Mouse (Mus musculus): ENCODE measurements around the gene Draxin. TPM values are rescaled to one million over a fixed set of nuclear protein-coding genes. Genes with fewer than 3 reads are reported as not detected.

Gene Draxin
- polyA plus RNA-seq, 1 experiment from 2014 or later, result 0.03 TPM

- no peak overlapping the region for H3K9ac ChIP-seq (ENCODE audit: low read depth, low read length)
- 19% methylated on average over 29 of the region's 29 CpGs for WGBS
- ATAC-seq, result no peak
- H3K27ac ChIP-seq (ENCODE audit: low read depth, low read length), result no peak overlapping the region
- peak; percentile 70 for TF ChIP-seq CTCF (IDR thresholded peaks at IDR 0.05; ENCODE audit: low read depth)
- H3K4me2 ChIP-seq (replicated peaks; ENCODE audit: low read depth), result peak overlapping the region; percentile 60
- H3K4me3 ChIP-seq (ENCODE audit: low read depth, low read length), result no peak overlapping the region
- H3K9me3 ChIP-seq (ENCODE audit: control insufficient read depth), result no peaks in the 10 kb centered on the region
- no peaks in the 10 kb centered on the region for H3K4me1 ChIP-seq (replicated peaks; ENCODE audit: control insufficient read depth, insufficient read depth, low read length)
- no peaks in the 10 kb centered on the region for H3K36me3 ChIP-seq (ENCODE audit: control insufficient read depth, insufficient read depth)
- H3K27me3 ChIP-seq (replicated peaks; ENCODE audit: control insufficient read depth, insufficient read depth, low read length), result no peaks in the 10 kb centered on the region
Observed at GRCm38 (mm10) chr4:148101801-148102527, 28.5 kb downstream of the Draxin start.

DNA sequence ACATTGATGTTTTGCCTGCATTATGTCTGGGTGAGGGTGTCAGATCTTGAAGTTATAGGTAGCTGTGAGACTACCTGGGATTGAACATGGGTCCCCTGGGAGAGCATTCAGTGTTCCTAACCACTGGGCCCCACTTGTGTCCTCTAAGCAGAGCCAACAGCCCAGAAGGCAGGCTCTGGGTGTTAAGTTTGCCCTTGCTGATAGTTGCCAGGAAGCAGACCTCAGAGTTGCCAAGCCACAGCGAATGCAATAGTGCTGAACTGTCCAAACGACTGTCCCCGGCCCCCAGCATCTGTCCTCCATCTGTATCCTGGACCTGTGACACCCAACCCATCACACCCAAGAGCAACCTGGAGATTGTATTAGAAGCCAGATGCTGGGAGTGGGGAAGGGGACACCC lies 31.8 kb downstream of the Draxin start:
- no peak overlapping the region for H3K27ac ChIP-seq (ENCODE audit: low read depth, low read length)
- H3K27me3 ChIP-seq (replicated peaks; ENCODE audit: control insufficient read depth, insufficient read depth, low read length), result no peaks in the 10 kb centered on the region
- no peak for ATAC-seq
- TF ChIP-seq CTCF (IDR thresholded peaks at IDR 0.05; ENCODE audit: low read depth), result no peak
- WGBS, result 53% methylated on average over 3 of the region's 3 CpGs
- no peak overlapping the region for H3K9ac ChIP-seq (ENCODE audit: low read depth, low read length)
- H3K4me2 ChIP-seq (replicated peaks; ENCODE audit: low read depth), result no peak overlapping the region
- H3K4me1 ChIP-seq (replicated peaks; ENCODE audit: control insufficient read depth, insufficient read depth, low read length), result no peaks in the 10 kb centered on the region
- H3K4me3 ChIP-seq (ENCODE audit: low read depth, low read length), result no peak overlapping the region
- no peaks in the 10 kb centered on the region for H3K9me3 ChIP-seq (ENCODE audit: control insufficient read depth)
- no peaks in the 10 kb centered on the region for H3K36me3 ChIP-seq (ENCODE audit: control insufficient read depth, insufficient read depth)

DNA sequence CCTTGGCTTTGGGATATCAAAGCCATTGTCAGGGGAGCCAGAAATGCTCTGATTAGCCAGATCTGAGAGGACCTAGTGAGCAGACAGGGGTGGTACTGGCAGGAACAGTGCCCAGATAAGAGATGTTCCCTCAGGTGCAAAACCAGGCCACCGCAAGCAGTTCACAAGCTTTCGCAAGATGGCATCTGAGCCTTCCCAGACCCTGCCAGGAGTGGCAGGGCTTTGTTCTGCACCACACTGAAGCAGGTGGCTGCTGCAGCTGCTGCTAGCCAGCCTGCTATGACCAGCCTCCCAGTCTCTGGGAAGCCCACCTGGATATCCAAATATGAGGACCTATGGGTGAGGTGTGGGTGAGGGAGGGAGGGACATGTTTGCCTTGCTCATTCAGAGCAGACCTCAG lies 32.6 kb downstream of the Draxin start:
- Histone ChIP-seq H3K9me3 (ENCODE audit: control insufficient read depth) (no peaks in the 10 kb centered on the region), H3K4me2 (replicated peaks; ENCODE audit: low read depth) (no peak overlapping the region), H3K4me3 (ENCODE audit: low read depth, low read length) (no peak overlapping the region), H3K9ac (ENCODE audit: low read depth, low read length) (no peak overlapping the region), H3K4me1 (replicated peaks; ENCODE audit: control insufficient read depth, insufficient read depth, low read length) (no peaks in the 10 kb centered on the region), H3K27ac (ENCODE audit: low read depth, low read length) (no peak overlapping the region), H3K36me3 (ENCODE audit: control insufficient read depth, insufficient read depth) (no peaks in the 10 kb centered on the region), H3K27me3 (replicated peaks; ENCODE audit: control insufficient read depth, insufficient read depth, low read length) (no peaks in the 10 kb centered on the region)
- no peak for TF ChIP-seq CTCF (IDR thresholded peaks at IDR 0.05; ENCODE audit: low read depth)
- 90% methylated on average over 2 of the region's 2 CpGs for WGBS
- no peak for ATAC-seq

DNA sequence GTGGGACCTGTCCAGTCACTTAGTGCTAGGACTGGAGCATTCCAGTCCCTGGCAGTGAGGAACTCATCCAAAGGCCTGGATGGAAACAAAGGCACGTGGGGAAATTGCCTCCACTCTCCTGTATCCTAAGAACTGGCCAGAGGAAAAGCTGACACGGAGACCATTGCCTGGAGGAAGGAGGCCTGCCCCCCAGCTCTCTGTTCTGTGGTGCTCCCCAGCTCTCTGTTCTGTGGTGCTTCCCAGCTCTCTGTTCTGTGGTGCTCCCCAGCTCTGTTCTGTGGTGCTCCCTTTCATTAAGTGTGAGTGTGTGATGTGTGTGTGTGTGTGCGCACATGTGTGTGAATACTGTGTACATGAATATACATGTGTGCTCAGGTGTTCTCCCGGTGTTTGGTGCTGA lies 35.4 kb downstream of the Draxin start:
- no peak overlapping the region for H3K27ac ChIP-seq (ENCODE audit: low read depth, low read length)
- no peak for TF ChIP-seq CTCF (IDR thresholded peaks at IDR 0.05; ENCODE audit: low read depth)

GRCm38 (mm10) chr4:148094161-148094560 lies 36.3 kb downstream of the Draxin start:
- no peak for ATAC-seq
- Histone ChIP-seq H3K36me3 (ENCODE audit: control insufficient read depth, insufficient read depth) (no peaks in the 10 kb centered on the region), H3K9ac (ENCODE audit: low read depth, low read length) (no peak overlapping the region), H3K4me1 (replicated peaks; ENCODE audit: control insufficient read depth, insufficient read depth, low read length) (no peaks in the 10 kb centered on the region), H3K9me3 (ENCODE audit: control insufficient read depth) (no peaks in the 10 kb centered on the region), H3K4me2 (replicated peaks; ENCODE audit: low read depth) (no peak overlapping the region), H3K27me3 (replicated peaks; ENCODE audit: control insufficient read depth, insufficient read depth, low read length) (no peaks in the 10 kb centered on the region), H3K4me3 (ENCODE audit: low read depth, low read length) (no peak overlapping the region), H3K27ac (ENCODE audit: low read depth, low read length) (no peak overlapping the region)
- peak; percentile 32 for TF ChIP-seq CTCF (IDR thresholded peaks at IDR 0.05; ENCODE audit: low read depth)
- 89% methylated on average over 5 of the region's 5 CpGs for WGBS

More for the DNA sequence above, 35.4 kb downstream of the Draxin start:
- no peak for ATAC-seq
- Histone ChIP-seq H3K36me3 (ENCODE audit: control insufficient read depth, insufficient read depth) (no peaks in the 10 kb centered on the region), H3K27me3 (replicated peaks; ENCODE audit: control insufficient read depth, insufficient read depth, low read length) (no peaks in the 10 kb centered on the region), H3K4me2 (replicated peaks; ENCODE audit: low read depth) (no peak overlapping the region), H3K4me3 (ENCODE audit: low read depth, low read length) (no peak overlapping the region), H3K9ac (ENCODE audit: low read depth, low read length) (no peak overlapping the region), H3K4me1 (replicated peaks; ENCODE audit: control insufficient read depth, insufficient read depth, low read length) (no peaks in the 10 kb centered on the region), H3K9me3 (ENCODE audit: control insufficient read depth) (no peaks in the 10 kb centered on the region)
- WGBS, result 77% methylated on average over 4 of the region's 4 CpGs

- ATAC-seq, result no peak
- Histone ChIP-seq H3K27ac (ENCODE audit: low read depth, low read length) (no peak overlapping the region), H3K4me3 (ENCODE audit: low read depth, low read length) (no peak overlapping the region), H3K36me3 (ENCODE audit: control insufficient read depth, insufficient read depth) (no peaks in the 10 kb centered on the region), H3K4me2 (replicated peaks; ENCODE audit: low read depth) (no peak overlapping the region), H3K9ac (ENCODE audit: low read depth, low read length) (no peak overlapping the region), H3K27me3 (replicated peaks; ENCODE audit: control insufficient read depth, insufficient read depth, low read length) (no peaks in the 10 kb centered on the region), H3K9me3 (ENCODE audit: control insufficient read depth) (no peaks in the 10 kb centered on the region), H3K4me1 (replicated peaks; ENCODE audit: control insufficient read depth, insufficient read depth, low read length) (no peaks in the 10 kb centered on the region)
- 75% methylated on average over 11 of the region's 11 CpGs for WGBS
- TF ChIP-seq CTCF (IDR thresholded peaks at IDR 0.05; ENCODE audit: low read depth), result no peak
Observed at GRCm38 (mm10) chr4:148092551-148093271, 37.8 kb downstream of the Draxin start.

Measured in intestine, postnatal 0 days (tissue).